In the genomic region with DNA sequence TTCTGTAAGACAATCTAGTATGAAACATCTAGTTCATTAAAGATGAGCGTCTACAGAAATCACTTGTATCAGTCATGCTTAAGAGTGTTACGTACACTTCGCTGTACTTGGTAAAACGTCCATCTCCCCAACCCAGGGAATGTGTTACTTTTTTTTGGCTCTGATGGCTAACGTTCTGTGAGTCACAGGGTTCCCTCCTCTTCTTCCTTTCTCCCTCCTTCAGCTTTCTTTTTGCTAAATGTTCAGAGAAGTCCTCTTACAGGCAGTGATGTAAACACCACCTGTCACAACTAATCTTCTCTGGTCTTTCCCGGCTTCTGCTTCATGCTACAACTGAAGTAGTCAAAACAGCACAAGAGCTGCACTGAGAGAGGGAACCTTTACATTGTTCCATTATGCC, we compare ENCODE assay signal across 23 mouse cellular contexts. TPM values are rescaled to one million over a fixed set of nuclear protein-coding genes. Genes with fewer than 3 reads are reported as not detected.
A peak's percentile ranks its signal among the peaks of the same experiment; 100 is the strongest.
DNase-seq lines count a peak whose midpoint lies in the region; ATAC-seq lines count a peak whose summit lies in the region.
"Had no signal": no experiment of that assay in that cellular context is flagged by ENCODE, and none has a peak within 500 bp of the region (broad histone marks: within the 10 kb centered on the region; RNA-seq: fewer than 3 reads in every experiment).

No protein-coding gene starts in this region.

- no peaks in the 10 kb centered on the region for H3K27me3 ChIP-seq in midbrain, embryonic 11.5 days (ENCODE audit: control insufficient read depth, insufficient read depth, low read length)
- no peaks in the 10 kb centered on the region for H3K27me3 ChIP-seq in midbrain, embryonic 13.5 days
- H3K27me3 ChIP-seq: CH12.LX had no signal

- DNase-seq in frontal cortex, postnatal 25 days (ENCODE audit: low spot score in 2 of 2), result no peak
- peak; percentile 23 for DNase-seq in midbrain, embryonic 11.5 days (ENCODE audit: low spot score, missing footprints)
- peak; percentile 34 for DNase-seq in right cerebral cortex, adult 18-20 months
- no peak for DNase-seq in right cerebral cortex, postnatal 10 days (ENCODE audit: low spot score in 2 of 2)
- DNase-seq in brain, adult 2 months (ENCODE audit: low read depth, low spot score), result peak; percentile 64
- DNase-seq in embryo, embryonic 11 days, result no peak
- DNase-seq: adrenal gland, adult 2 months; adrenal gland, adult 8-10 months; adrenal gland, postnatal 10 days; adrenal gland, postnatal 14 days; adrenal gland, postnatal 25 days; adrenal gland, postnatal 36 days; B cell, adult 2 months; cerebellum, adult 11 months; cerebellum, adult 11-12 months; cerebellum, adult 18-20 months had no signal

- H3K36me3 ChIP-seq in midbrain, embryonic 11.5 days (ENCODE audit: control insufficient read depth, insufficient read depth, low read length), result no peaks in the 10 kb centered on the region
- H3K36me3 ChIP-seq in midbrain, embryonic 13.5 days, result peaks cover 4% of the 10 kb centered on the region; the same call in 1 of the 2 replicates
- H3K36me3 ChIP-seq: G1E had no signal

- no peak overlapping the region for H3K9ac ChIP-seq in midbrain, embryonic 11.5 days (ENCODE audit: low read length)
- H3K9ac ChIP-seq in midbrain, embryonic 13.5 days (replicated peaks), result no peak overlapping the region

- no peak overlapping the region for H3K4me2 ChIP-seq in midbrain, embryonic 11.5 days
- H3K4me2 ChIP-seq in midbrain, embryonic 13.5 days (replicated peaks), result no peak overlapping the region

- ATAC-seq in frontal cortex, adult (ENCODE audit: low TSS enrichment), result peak; percentile 92
- ATAC-seq in midbrain, embryonic 11.5 days (ENCODE audit: low FRiP score), result no peak
- no peak for ATAC-seq in midbrain, embryonic 13.5 days
- ATAC-seq: activated CD4-positive, CD25-positive, alpha-beta regulatory T cell, adult 4 months; CD4-positive, CD25-positive, alpha-beta regulatory T cell, adult 4 months; Patski had no signal

- 90% methylated on average over 6 of the region's 6 CpGs for WGBS in midbrain, embryonic 11.5 days
- WGBS in midbrain, embryonic 13.5 days, result 94% methylated on average over 6 of the region's 6 CpGs

- no peak overlapping the region for H3K27ac ChIP-seq in midbrain, embryonic 11.5 days (ENCODE audit: low read depth, low read length)
- no peak overlapping the region for H3K27ac ChIP-seq in midbrain, embryonic 13.5 days

- no peak overlapping the region for H3K4me3 ChIP-seq in midbrain, embryonic 11.5 days (ENCODE audit: low read depth, low read length)
- H3K4me3 ChIP-seq in midbrain, embryonic 13.5 days (replicated peaks), result no peak overlapping the region

- H3K9me3 ChIP-seq in midbrain, embryonic 11.5 days (ENCODE audit: control insufficient read depth, low read length), result no peaks in the 10 kb centered on the region
- no peaks in the 10 kb centered on the region for H3K9me3 ChIP-seq in midbrain, embryonic 13.5 days
- H3K9me3 ChIP-seq: G1E had no signal

- no peaks in the 10 kb centered on the region for H3K4me1 ChIP-seq in midbrain, embryonic 11.5 days (ENCODE audit: control insufficient read depth, insufficient read depth, low read length)
- no peaks in the 10 kb centered on the region for H3K4me1 ChIP-seq in midbrain, embryonic 13.5 days (replicated peaks)

RNA-seq across cellular contexts. Expression of a gene that starts 20.7 kb away (rescaled TPM):
- polyA plus RNA-seq in midbrain, embryonic 11.5 days (2014; fragmentation: Nextera tagmentation; extraction: Ambion mirVana), result 4.2 and 5.8 TPM in 2 replicates
- polyA plus RNA-seq in midbrain, embryonic 13.5 days (2015; fragmentation: Nextera tagmentation; extraction: Ambion mirVana), result 7.6 and 9.4 TPM in 2 replicates

Comparison
In these comparisons a context has a peak if more than half of its experiments do, and no peak if none do; other contexts are left out.
1. DNase-seq: peak in midbrain, embryonic 11.5 days (single experiment), right cerebral cortex, adult 18-20 months (single experiment) and brain, adult 2 months (single experiment); none in frontal cortex, postnatal 25 days (0 of 2), right cerebral cortex, postnatal 10 days (0 of 2) and embryo, embryonic 11 days (single experiment).